Mouse (Mus musculus): ENCODE measurements around the gene Ccrl2. TPM values are rescaled to one million over a fixed set of nuclear protein-coding genes. Genes with fewer than 3 reads are reported as not detected.

Gene Ccrl2
- polyA plus RNA-seq, 1 experiment from 2014 or later: 3.2 TPM

DNA sequence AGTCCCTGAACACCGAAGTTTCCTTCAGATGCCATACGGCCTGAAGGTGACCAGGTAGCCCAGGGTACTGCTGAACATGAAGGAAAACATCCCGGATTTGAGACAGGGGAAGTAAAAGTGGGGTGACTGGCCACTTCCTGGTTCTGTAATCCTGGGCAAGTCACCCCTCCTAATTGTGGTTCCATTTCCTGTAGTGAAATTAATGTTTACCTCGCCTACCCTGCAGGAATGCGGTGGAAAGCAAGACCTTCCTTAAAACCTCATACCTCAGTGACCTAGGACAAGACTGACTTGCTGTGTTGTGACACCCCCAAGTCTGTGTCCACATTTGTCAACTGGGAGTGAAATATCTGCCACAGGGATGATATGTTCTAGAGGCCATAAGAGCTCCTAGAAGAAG, 37.3 kb upstream of the Ccrl2 start:
- Histone ChIP-seq H3K27ac (replicated peaks in 1 of 2; ENCODE audit: control insufficient read depth in 1 of 2, insufficient read depth in 1 of 2, low read depth in 2 of 2, low read length in 2 of 2) (no peak overlapping the region), H3K27me3 (ENCODE audit: control insufficient read depth, insufficient read depth, low read length) (no peaks in the 10 kb centered on the region), H3K4me3 (ENCODE audit: control insufficient read depth in 1 of 2, insufficient read depth in 1 of 2, low read depth in 1 of 2, low read length in 2 of 2) (no peak overlapping the region), H3K4me2 (ENCODE audit: low read length) (no peak overlapping the region), H3K36me3 (ENCODE audit: control insufficient read depth, insufficient read depth, low read length) (no peaks in the 10 kb centered on the region), H3K9me3 (ENCODE audit: control insufficient read depth, low read length) (no peaks in the 10 kb centered on the region), H3K9ac (ENCODE audit: low read length) (no peak overlapping the region), H3K4me1 (ENCODE audit: control insufficient read depth in 2 of 2, insufficient read depth in 2 of 2, low read length in 2 of 2) (peaks cover 16 to 25% of the 10 kb centered on the region in 2 experiments)
- no peak for ATAC-seq (ENCODE audit: insufficient number of reproducible peaks, insufficient read depth, low FRiP score, low read depth)
- 74% methylated on average over 5 of the region's 5 CpGs for WGBS

- 28% methylated on average over 5 of the region's 5 CpGs for WGBS
- Histone ChIP-seq H3K9ac (ENCODE audit: low read length) (no peak overlapping the region), H3K9me3 (ENCODE audit: control insufficient read depth, low read length) (no peaks in the 10 kb centered on the region), H3K36me3 (ENCODE audit: control insufficient read depth, insufficient read depth, low read length) (no peaks in the 10 kb centered on the region), H3K4me1 (ENCODE audit: control insufficient read depth in 2 of 2, insufficient read depth in 2 of 2, low read length in 2 of 2) (peaks cover 21 to 32% of the 10 kb centered on the region in 2 experiments), H3K27ac (replicated peaks in 1 of 2; ENCODE audit: control insufficient read depth in 1 of 2, insufficient read depth in 1 of 2, low read depth in 2 of 2, low read length in 2 of 2) (no peak overlapping the region), H3K4me2 (ENCODE audit: low read length) (no peak overlapping the region), H3K27me3 (ENCODE audit: control insufficient read depth, insufficient read depth, low read length) (no peaks in the 10 kb centered on the region), H3K4me3 (ENCODE audit: control insufficient read depth in 1 of 2, insufficient read depth in 1 of 2, low read depth in 1 of 2, low read length in 2 of 2) (no peak overlapping the region)
- ATAC-seq (ENCODE audit: insufficient number of reproducible peaks, insufficient read depth, low FRiP score, low read depth): no peak
These were observed 35.8 kb upstream of the Ccrl2 start for GRCm38 (mm10) chr9:111093094-111093493.

DNA sequence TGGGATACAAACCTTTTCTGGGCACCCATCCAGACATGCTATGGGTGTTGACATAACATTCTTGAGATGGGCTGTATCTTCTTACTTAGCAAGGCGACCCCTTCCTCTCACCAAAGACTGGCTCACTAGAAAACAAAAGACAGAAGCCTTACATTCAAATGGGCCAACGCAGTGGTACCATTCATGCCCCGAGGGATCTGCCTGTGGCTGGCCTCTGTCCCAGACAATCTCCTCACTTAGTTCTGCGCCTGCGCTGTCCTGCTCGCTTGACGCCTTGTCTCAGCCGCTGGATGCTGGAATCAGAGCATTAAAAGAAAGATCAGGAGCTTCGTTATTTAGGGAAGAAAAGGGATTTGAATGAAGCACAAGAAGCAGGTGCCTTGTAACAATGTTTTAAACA, 35.3 kb upstream of the Ccrl2 start:
- H3K27ac ChIP-seq (replicated peaks in 1 of 2; ENCODE audit: control insufficient read depth in 1 of 2, insufficient read depth in 1 of 2, low read depth in 2 of 2, low read length in 2 of 2): no peak overlapping the region
- no peak overlapping the region for H3K9ac ChIP-seq (ENCODE audit: low read length)
- no peak overlapping the region for H3K4me2 ChIP-seq (ENCODE audit: low read length)
- H3K4me3 ChIP-seq (ENCODE audit: control insufficient read depth in 1 of 2, insufficient read depth in 1 of 2, low read depth in 1 of 2, low read length in 2 of 2): no peak overlapping the region
- H3K36me3 ChIP-seq (ENCODE audit: control insufficient read depth, insufficient read depth, low read length): no peaks in the 10 kb centered on the region
- H3K4me1 ChIP-seq (ENCODE audit: control insufficient read depth in 2 of 2, insufficient read depth in 2 of 2, low read length in 2 of 2): peaks cover 21 to 37% of the 10 kb centered on the region in 2 experiments
- WGBS: 44% methylated on average over 9 of the region's 9 CpGs
- 0 out of 2 replicates have a peak, but pooled peaks have one; percentile 31 for ATAC-seq (ENCODE audit: insufficient number of reproducible peaks, insufficient read depth, low FRiP score, low read depth)
- no peaks in the 10 kb centered on the region for H3K27me3 ChIP-seq (ENCODE audit: control insufficient read depth, insufficient read depth, low read length)
- no peaks in the 10 kb centered on the region for H3K9me3 ChIP-seq (ENCODE audit: control insufficient read depth, low read length)

- no peaks in the 10 kb centered on the region for H3K27me3 ChIP-seq (ENCODE audit: control insufficient read depth, insufficient read depth, low read length)
- no peaks in the 10 kb centered on the region for H3K9me3 ChIP-seq (ENCODE audit: control insufficient read depth, low read length)
- no peak overlapping the region for H3K27ac ChIP-seq (replicated peaks in 1 of 2; ENCODE audit: control insufficient read depth in 1 of 2, insufficient read depth in 1 of 2, low read depth in 2 of 2, low read length in 2 of 2)
- no peaks in the 10 kb centered on the region for H3K36me3 ChIP-seq (ENCODE audit: control insufficient read depth, insufficient read depth, low read length)
- H3K4me1 ChIP-seq (ENCODE audit: control insufficient read depth in 2 of 2, insufficient read depth in 2 of 2, low read length in 2 of 2): peaks cover 13 to 26% of the 10 kb centered on the region in 2 experiments
- WGBS: 41% methylated on average over 7 of the region's 7 CpGs
- no peak overlapping the region for H3K4me3 ChIP-seq (ENCODE audit: control insufficient read depth in 1 of 2, insufficient read depth in 1 of 2, low read depth in 1 of 2, low read length in 2 of 2)
- no peak overlapping the region for H3K4me2 ChIP-seq (ENCODE audit: low read length)
- no peak overlapping the region for H3K9ac ChIP-seq (ENCODE audit: low read length)
- ATAC-seq (ENCODE audit: insufficient number of reproducible peaks, insufficient read depth, low FRiP score, low read depth): no peak
These were observed 31.6 kb upstream of the Ccrl2 start for GRCm38 (mm10) chr9:111088886-111089285.

GRCm38 (mm10) chr9:111087960-111088359, 30.6 kb upstream of the Ccrl2 start:
- Histone ChIP-seq H3K4me1 (ENCODE audit: control insufficient read depth in 2 of 2, insufficient read depth in 2 of 2, low read length in 2 of 2) (peaks cover 9 to 20% of the 10 kb centered on the region in 2 experiments; a peak in 3 of 4 replicates), H3K27me3 (ENCODE audit: control insufficient read depth, insufficient read depth, low read length) (no peaks in the 10 kb centered on the region), H3K36me3 (ENCODE audit: control insufficient read depth, insufficient read depth, low read length) (no peaks in the 10 kb centered on the region), H3K4me3 (ENCODE audit: control insufficient read depth in 1 of 2, insufficient read depth in 1 of 2, low read depth in 1 of 2, low read length in 2 of 2) (no peak overlapping the region), H3K9me3 (ENCODE audit: control insufficient read depth, low read length) (no peaks in the 10 kb centered on the region), H3K27ac (replicated peaks in 1 of 2; ENCODE audit: control insufficient read depth in 1 of 2, insufficient read depth in 1 of 2, low read depth in 2 of 2, low read length in 2 of 2) (no peak overlapping the region), H3K9ac (ENCODE audit: low read length) (no peak overlapping the region), H3K4me2 (ENCODE audit: low read length) (peak overlapping the region; percentile 17; the same call in 1 of the 2 replicates)
- WGBS: 10% methylated on average over 5 of the region's 5 CpGs
- no peak for ATAC-seq (ENCODE audit: insufficient number of reproducible peaks, insufficient read depth, low FRiP score, low read depth)

DNA sequence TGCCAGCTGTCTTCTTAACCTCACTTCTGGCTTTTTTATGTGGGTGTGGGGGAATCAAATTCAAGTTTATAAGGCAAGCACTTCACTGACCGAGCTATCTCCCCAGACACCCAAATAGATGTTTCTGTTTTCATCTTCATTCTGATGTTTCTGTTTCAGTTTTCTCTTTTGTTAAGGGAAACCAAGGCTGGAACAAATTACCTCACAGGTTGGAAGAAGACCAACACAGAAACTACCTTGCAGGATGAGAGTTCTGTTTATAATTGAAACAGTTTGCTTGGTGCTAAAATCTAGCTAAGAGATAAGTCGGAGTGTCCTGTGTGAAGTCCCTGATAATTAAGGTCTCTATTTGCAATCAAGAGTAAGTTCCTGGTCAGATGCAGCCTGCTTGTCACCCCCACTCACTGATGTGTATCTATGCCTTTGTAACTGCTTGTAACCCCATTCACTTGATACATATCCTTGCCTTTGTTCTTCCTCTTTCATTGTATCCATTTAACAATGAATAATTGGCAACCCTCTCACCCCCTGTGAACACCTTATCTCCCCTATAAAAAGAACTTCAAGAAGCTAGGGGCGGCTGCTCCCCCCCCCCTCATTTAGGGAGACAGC, 29.8 kb upstream of the Ccrl2 start:
- no peak overlapping the region for H3K9ac ChIP-seq (ENCODE audit: low read length)
- no peaks in the 10 kb centered on the region for H3K27me3 ChIP-seq (ENCODE audit: control insufficient read depth, insufficient read depth, low read length)
- H3K4me3 ChIP-seq (ENCODE audit: control insufficient read depth in 1 of 2, insufficient read depth in 1 of 2, low read depth in 1 of 2, low read length in 2 of 2): no peak overlapping the region
- ATAC-seq (ENCODE audit: insufficient number of reproducible peaks, insufficient read depth, low FRiP score, low read depth): no peak
- WGBS: 33% methylated on average over 3 of the region's 3 CpGs
- no peaks in the 10 kb centered on the region for H3K36me3 ChIP-seq (ENCODE audit: control insufficient read depth, insufficient read depth, low read length)
- peaks cover 8 to 20% of the 10 kb centered on the region in 2 experiments for H3K4me1 ChIP-seq (ENCODE audit: control insufficient read depth in 2 of 2, insufficient read depth in 2 of 2, low read length in 2 of 2)
- H3K27ac ChIP-seq (replicated peaks in 1 of 2; ENCODE audit: control insufficient read depth in 1 of 2, insufficient read depth in 1 of 2, low read depth in 2 of 2, low read length in 2 of 2): no peak overlapping the region
- H3K9me3 ChIP-seq (ENCODE audit: control insufficient read depth, low read length): no peaks in the 10 kb centered on the region
- no peak overlapping the region for H3K4me2 ChIP-seq (ENCODE audit: low read length)

GRCm38 (mm10) chr9:111086137-111086536, 28.8 kb upstream of the Ccrl2 start:
- Histone ChIP-seq H3K36me3 (ENCODE audit: control insufficient read depth, insufficient read depth, low read length) (no peaks in the 10 kb centered on the region), H3K4me1 (ENCODE audit: control insufficient read depth in 2 of 2, insufficient read depth in 2 of 2, low read length in 2 of 2) (peaks cover 11 to 22% of the 10 kb centered on the region in 2 experiments), H3K9ac (ENCODE audit: low read length) (no peak overlapping the region), H3K4me3 (ENCODE audit: control insufficient read depth in 1 of 2, insufficient read depth in 1 of 2, low read depth in 1 of 2, low read length in 2 of 2) (no peak overlapping the region), H3K4me2 (ENCODE audit: low read length) (no peak overlapping the region), H3K27ac (replicated peaks in 1 of 2; ENCODE audit: control insufficient read depth in 1 of 2, insufficient read depth in 1 of 2, low read depth in 2 of 2, low read length in 2 of 2) (no peak overlapping the region), H3K27me3 (ENCODE audit: control insufficient read depth, insufficient read depth, low read length) (no peaks in the 10 kb centered on the region), H3K9me3 (ENCODE audit: control insufficient read depth, low read length) (no peaks in the 10 kb centered on the region)
- no peak for ATAC-seq (ENCODE audit: insufficient number of reproducible peaks, insufficient read depth, low FRiP score, low read depth)
- 57% methylated on average over 6 of the region's 6 CpGs for WGBS

GRCm38 (mm10) chr9:111085329-111085728, 28.0 kb upstream of the Ccrl2 start:
- WGBS: 36% methylated on average over 4 of the region's 4 CpGs
- ATAC-seq (ENCODE audit: insufficient number of reproducible peaks, insufficient read depth, low FRiP score, low read depth): no peak
- no peaks in the 10 kb centered on the region for H3K9me3 ChIP-seq (ENCODE audit: control insufficient read depth, low read length)
- no peaks in the 10 kb centered on the region for H3K27me3 ChIP-seq (ENCODE audit: control insufficient read depth, insufficient read depth, low read length)
- no peak overlapping the region for H3K9ac ChIP-seq (ENCODE audit: low read length)
- H3K27ac ChIP-seq (replicated peaks in 1 of 2; ENCODE audit: control insufficient read depth in 1 of 2, insufficient read depth in 1 of 2, low read depth in 2 of 2, low read length in 2 of 2): no peak overlapping the region
- H3K36me3 ChIP-seq (ENCODE audit: control insufficient read depth, insufficient read depth, low read length): no peaks in the 10 kb centered on the region
- H3K4me2 ChIP-seq (ENCODE audit: low read length): no peak overlapping the region
- peaks cover 11 to 22% of the 10 kb centered on the region in 2 experiments for H3K4me1 ChIP-seq (ENCODE audit: control insufficient read depth in 2 of 2, insufficient read depth in 2 of 2, low read length in 2 of 2)
- H3K4me3 ChIP-seq (ENCODE audit: control insufficient read depth in 1 of 2, insufficient read depth in 1 of 2, low read depth in 1 of 2, low read length in 2 of 2): no peak overlapping the region
